ENCODE assay signal across 8 mouse cellular contexts in the genomic region with DNA sequence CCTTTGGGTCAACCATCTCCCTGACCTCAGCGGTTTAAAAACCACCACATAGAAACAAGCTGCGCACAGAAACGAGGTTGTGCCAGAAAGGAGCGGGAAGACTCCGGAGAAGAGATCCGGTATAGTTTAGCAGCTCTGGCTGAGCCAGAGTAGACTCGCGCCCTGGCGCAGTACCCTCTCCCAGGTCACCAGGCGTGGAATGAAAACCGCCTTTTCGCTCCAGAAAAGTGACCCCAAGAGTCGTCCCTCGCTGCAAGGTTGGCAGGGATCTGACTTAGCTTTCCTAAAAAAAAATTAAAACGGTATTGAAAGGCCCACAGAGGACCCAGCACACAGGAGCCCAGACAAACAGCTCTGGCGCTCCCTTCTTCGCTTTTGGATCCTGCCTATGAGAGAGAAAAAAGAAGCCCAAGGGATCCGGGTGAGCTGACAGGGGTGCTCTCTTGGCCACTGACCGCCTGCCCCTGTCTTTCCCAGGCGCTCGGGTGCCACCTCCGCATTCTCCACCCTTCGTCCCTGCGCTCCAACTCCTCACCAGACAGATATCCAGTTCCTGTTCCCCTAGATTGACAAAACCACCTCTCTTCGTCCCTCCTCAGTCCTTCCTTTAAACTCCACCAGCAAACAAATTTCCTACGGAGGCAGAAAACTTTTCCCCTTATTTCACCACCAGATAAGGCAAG. TPM values are rescaled to one million over a fixed set of nuclear protein-coding genes. Genes with fewer than 3 reads are reported as not detected.
DNase-seq lines count a peak whose midpoint lies in the region; ATAC-seq and TF ChIP-seq lines count a peak whose summit lies in the region.

No protein-coding gene starts in this region.

- peak overlapping the region; percentile 95 for H3K4me2 ChIP-seq in intestine, embryonic 15.5 days (replicated peaks)
- H3K4me2 ChIP-seq in liver, postnatal 0 days (ENCODE audit: low read depth, low read length): peak overlapping the region; percentile 47

- no peak overlapping the region for H3K27ac ChIP-seq in cerebellum, adult 2 months (ENCODE audit: insufficient read depth, low read length)
- no peak overlapping the region for H3K27ac ChIP-seq in spleen, adult 2 months (ENCODE audit: insufficient read depth, low read length)
- peak overlapping the region; percentile 27; the same call in 1 of the 2 replicates for H3K27ac ChIP-seq in intestine, embryonic 15.5 days
- no peak overlapping the region for H3K27ac ChIP-seq in liver, postnatal 0 days (ENCODE audit: low read depth)
- 0 out of 2 replicates have a peak overlapping the region, but pooled peaks have one; percentile 18 for H3K27ac ChIP-seq in small intestine, adult 2 months (ENCODE audit: insufficient read depth, low read depth, low read length)

- no peak for ATAC-seq in cerebellum, adult (ENCODE audit: insufficient number of reproducible peaks, low FRiP score, low TSS enrichment)
- ATAC-seq in intestine, embryonic 15.5 days: peak; percentile 57
- no peak for ATAC-seq in liver, postnatal 0 days

- H3K4me1 ChIP-seq in cerebellum, adult 2 months (ENCODE audit: control insufficient read depth, insufficient read depth, low read length): no peaks in the 10 kb centered on the region
- no peaks in the 10 kb centered on the region; the same call in 1 of the 2 replicates for H3K4me1 ChIP-seq in spleen, adult 2 months (ENCODE audit: control insufficient read depth, insufficient read depth, insufficient read length)
- peaks cover 8% of the 10 kb centered on the region; the same call in 1 of the 2 replicates for H3K4me1 ChIP-seq in intestine, embryonic 15.5 days (replicated peaks)
- H3K4me1 ChIP-seq in liver, postnatal 0 days (ENCODE audit: insufficient read depth): no peaks in the 10 kb centered on the region
- H3K4me1 ChIP-seq in small intestine, adult 2 months (ENCODE audit: control insufficient read depth, insufficient read depth, insufficient read length, low read length): peaks cover 6% of the 10 kb centered on the region; the same call in 1 of the 2 replicates

- H3K9me3 ChIP-seq in intestine, embryonic 15.5 days: no peaks in the 10 kb centered on the region
- no peaks in the 10 kb centered on the region for H3K9me3 ChIP-seq in liver, postnatal 0 days (ENCODE audit: low read length)

- H3K36me3 ChIP-seq in spleen, adult 2 months (ENCODE audit: control insufficient read depth, insufficient read depth, low read length): no peaks in the 10 kb centered on the region
- no peaks in the 10 kb centered on the region for H3K36me3 ChIP-seq in intestine, embryonic 15.5 days
- no peaks in the 10 kb centered on the region for H3K36me3 ChIP-seq in liver, postnatal 0 days (replicated peaks; ENCODE audit: insufficient read depth, low read length)
- no peaks in the 10 kb centered on the region for H3K36me3 ChIP-seq in small intestine, adult 2 months (ENCODE audit: control insufficient read depth, insufficient read depth, low read length)

- under 1% methylated on average over 26 of the region's 26 CpGs for WGBS in cerebellum, adult 2 months
- WGBS in spleen, adult 2 months: 8% methylated on average over 26 of the region's 26 CpGs
- WGBS in intestine, embryonic 15.5 days: 3% methylated on average over 26 of the region's 26 CpGs
- 5% methylated on average over 26 of the region's 26 CpGs for WGBS in liver, postnatal 0 days (ENCODE audit: insufficient replicate concordance)
- WGBS in small intestine, adult 2 months: 2% methylated on average over 26 of the region's 26 CpGs

- TF ChIP-seq EP300 in liver, postnatal 0 days (IDR thresholded peaks at IDR 0.05; ENCODE audit: low read depth): no peak

- peak; percentile 4 to 24 for DNase-seq in cerebellum, adult 2 months
- DNase-seq in spleen, adult 2 months (ENCODE audit: low read depth in 1 of 2, low spot score in 2 of 2): no peak
- DNase-seq in spleen, adult 12 weeks (ENCODE audit: low spot score): no peak
- DNase-seq in liver, postnatal 0 days: no peak
- no peak for DNase-seq in gastrocnemius, postnatal 4 days (ENCODE audit: low spot score in 2 of 2)

- TF ChIP-seq POLR2A in cerebellum, adult 2 months (IDR thresholded peaks at IDR 0.05; ENCODE audit: borderline replicate concordance, insufficient read depth, low read length): no peak
- TF ChIP-seq POLR2A in spleen, adult 2 months (IDR thresholded peaks at IDR 0.05; ENCODE audit: low read depth, low read length): no peak
- TF ChIP-seq POLR2A in small intestine, adult 2 months (IDR thresholded peaks at IDR 0.05; ENCODE audit: low read depth, low read length): no peak

- H3K4me3 ChIP-seq in cerebellum, adult 2 months (replicated peaks; ENCODE audit: insufficient read depth, low read depth, low read length): peak overlapping the region; percentile 50
- peak overlapping the region; percentile 23; the same call in 1 of the 2 replicates for H3K4me3 ChIP-seq in spleen, adult 2 months (ENCODE audit: extremely low read depth, insufficient read depth, insufficient read length)
- peak overlapping the region; percentile 57 for H3K4me3 ChIP-seq in intestine, embryonic 15.5 days (replicated peaks)
- H3K4me3 ChIP-seq in liver, postnatal 0 days (ENCODE audit: low read depth, low read length): peak overlapping the region; percentile 2
- H3K4me3 ChIP-seq in small intestine, adult 2 months (ENCODE audit: low read depth, low read length): peak overlapping the region; percentile 60

- peak overlapping the region; percentile 60 for H3K9ac ChIP-seq in intestine, embryonic 15.5 days
- H3K9ac ChIP-seq in liver, postnatal 0 days (replicated peaks): no peak overlapping the region

- H3K27me3 ChIP-seq in cerebellum, adult 2 months (ENCODE audit: control insufficient read depth, insufficient read depth, low read length): no peaks in the 10 kb centered on the region
- peaks cover 7% of the 10 kb centered on the region for H3K27me3 ChIP-seq in spleen, adult 2 months (ENCODE audit: control insufficient read depth, insufficient read depth, low read length)
- no peaks in the 10 kb centered on the region; the same call in 1 of the 2 replicates for H3K27me3 ChIP-seq in intestine, embryonic 15.5 days (replicated peaks)
- peaks cover 28% of the 10 kb centered on the region for H3K27me3 ChIP-seq in liver, postnatal 0 days (ENCODE audit: insufficient read depth, low read length)
- peaks cover 3% of the 10 kb centered on the region; the same call in 1 of the 2 replicates for H3K27me3 ChIP-seq in small intestine, adult 2 months (ENCODE audit: control insufficient read depth, insufficient read depth, low read length)

- TF ChIP-seq CTCF in cerebellum, adult 2 months (IDR thresholded peaks at IDR 0.05; ENCODE audit: borderline replicate concordance, insufficient read depth, low read depth, low read length): no peak
- TF ChIP-seq CTCF in spleen, adult 2 months (IDR thresholded peaks at IDR 0.05; ENCODE audit: extremely low read depth, insufficient read depth, insufficient read length, insufficient replicate concordance): no peak
- no peak for TF ChIP-seq CTCF in liver, postnatal 0 days (IDR thresholded peaks at IDR 0.05; ENCODE audit: low read depth)
- no peak for TF ChIP-seq CTCF in small intestine, adult 2 months (IDR thresholded peaks at IDR 0.05; ENCODE audit: extremely low read depth, insufficient read length, insufficient replicate concordance, low read depth, low read length)

RNA-seq across cellular contexts. Expression of a gene that starts 1.0 kb away (rescaled TPM):
- polyA plus RNA-seq in cerebellum, adult 2 months (2012; rRNA removed): 3.9 and 4.4 TPM in 2 replicates
- 0.47 and 0.58 TPM in 2 replicates for polyA plus RNA-seq in spleen, adult 2 months (2012; rRNA removed)
- polyA plus RNA-seq in intestine, embryonic 15.5 days (2015; fragmentation: Nextera tagmentation; extraction: Ambion mirVana): 1.4 and 2.0 TPM in 2 replicates
- not detected in 2 replicates for polyA plus RNA-seq in liver, postnatal 0 days (2015; fragmentation: Nextera tagmentation; extraction: Ambion mirVana)
- 2.6 and 3.5 TPM in 2 replicates for polyA plus RNA-seq in small intestine, adult 2 months (2012; rRNA removed)
- total RNA-seq in gastrocnemius, postnatal 4 days (2021): 1 to 10 TPM; 1.5 to 1.6 TPM

Comparison
In these comparisons a context has a peak if more than half of its experiments do, and no peak if none do; other contexts are left out.
1. DNase-seq: peak in cerebellum, adult 2 months (2 of 2); none in spleen, adult 2 months (0 of 2), spleen, adult 12 weeks (single experiment), liver, postnatal 0 days (single experiment) and gastrocnemius, postnatal 4 days (0 of 2).
2. H3K27ac ChIP-seq: peak in intestine, embryonic 15.5 days (single experiment) and small intestine, adult 2 months (single experiment); none in cerebellum, adult 2 months (single experiment), spleen, adult 2 months (single experiment) and liver, postnatal 0 days (single experiment).
3. H3K4me3 ChIP-seq: peak in every context shown above with its lines; median percentile 60 in small intestine, adult 2 months; 57 in intestine, embryonic 15.5 days; 50 in cerebellum, adult 2 months; 23 in spleen, adult 2 months; 2 in liver, postnatal 0 days.